Mouse (Mus musculus) thymus, postnatal 0 days (tissue): ENCODE data around the gene Gphb5. TPM values are rescaled to one million over a fixed set of nuclear protein-coding genes. Genes with fewer than 3 reads are reported as not detected.
A peak's percentile ranks its signal among the peaks of the same experiment; 100 is the strongest.
"Not testable (repeated sequence)": the region's sequence is repeated elsewhere in the genome, so short reads cannot be mapped to it uniquely, and the experiment has no call there.

ENCODE experiments used
- DNase-seq: peaks from one replicate; pipeline ENCODE4 v3.0.0-alpha.2; 2015; ENCODE audit warnings: low spot score
- polyA plus RNA-seq: library from polyadenylated mRNA; unstranded; fragments of >200 nt; fragmentation: Nextera tagmentation; extraction: Ambion mirVana; gene quantifications from 2 replicates; pipeline ENCODE4 v1.2.1, GENCODE M21; 2015

The Gphb5 gene
- 0.08 TPM in 2 replicates for polyA plus RNA-seq

DNA sequence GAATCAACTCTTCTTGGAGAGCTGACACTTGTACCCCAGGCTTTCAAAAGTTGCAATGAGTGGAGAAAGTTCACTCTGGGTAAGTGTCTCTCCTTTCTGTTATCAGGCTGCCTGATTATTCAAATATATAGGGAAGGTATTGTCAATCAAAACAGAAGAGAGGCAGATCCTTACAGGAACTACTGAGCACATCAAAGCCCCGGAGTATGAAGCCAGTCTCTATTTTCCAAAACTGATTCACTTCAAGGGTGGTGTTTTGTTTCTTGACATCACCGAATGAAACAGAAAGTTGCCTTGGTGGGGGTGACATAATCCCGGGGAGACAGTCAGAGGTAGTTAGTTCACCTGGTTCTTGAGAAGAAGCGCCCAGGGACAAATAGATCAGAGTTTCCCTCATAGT is at the start of gene Gphb5:
Gene Gphb5 (minus strand): TSS at position 101 of the 400 bp plus-strand sequence.
- DNase-seq, result no peak

DNA sequence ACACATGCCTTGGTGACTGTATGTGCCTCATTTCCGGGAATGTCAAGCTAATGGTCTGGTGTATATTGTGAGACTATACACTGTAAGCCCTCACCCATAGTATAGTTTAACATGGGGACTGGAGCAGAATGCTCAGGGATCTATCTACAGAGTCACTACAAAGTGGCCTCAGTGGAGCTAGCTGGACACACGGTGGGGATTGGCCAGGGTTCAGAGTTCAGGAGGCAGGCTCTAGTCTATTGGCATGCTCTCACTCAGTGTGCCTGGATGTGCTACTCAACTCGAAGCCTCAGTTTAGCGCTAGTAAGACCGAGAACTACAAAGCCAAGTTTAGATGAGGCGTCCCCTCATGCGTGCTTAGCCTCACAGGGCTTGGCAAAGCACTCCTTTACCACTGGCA is 49.6 kb upstream of the Gphb5 start:
- DNase-seq, result no peak

DNA sequence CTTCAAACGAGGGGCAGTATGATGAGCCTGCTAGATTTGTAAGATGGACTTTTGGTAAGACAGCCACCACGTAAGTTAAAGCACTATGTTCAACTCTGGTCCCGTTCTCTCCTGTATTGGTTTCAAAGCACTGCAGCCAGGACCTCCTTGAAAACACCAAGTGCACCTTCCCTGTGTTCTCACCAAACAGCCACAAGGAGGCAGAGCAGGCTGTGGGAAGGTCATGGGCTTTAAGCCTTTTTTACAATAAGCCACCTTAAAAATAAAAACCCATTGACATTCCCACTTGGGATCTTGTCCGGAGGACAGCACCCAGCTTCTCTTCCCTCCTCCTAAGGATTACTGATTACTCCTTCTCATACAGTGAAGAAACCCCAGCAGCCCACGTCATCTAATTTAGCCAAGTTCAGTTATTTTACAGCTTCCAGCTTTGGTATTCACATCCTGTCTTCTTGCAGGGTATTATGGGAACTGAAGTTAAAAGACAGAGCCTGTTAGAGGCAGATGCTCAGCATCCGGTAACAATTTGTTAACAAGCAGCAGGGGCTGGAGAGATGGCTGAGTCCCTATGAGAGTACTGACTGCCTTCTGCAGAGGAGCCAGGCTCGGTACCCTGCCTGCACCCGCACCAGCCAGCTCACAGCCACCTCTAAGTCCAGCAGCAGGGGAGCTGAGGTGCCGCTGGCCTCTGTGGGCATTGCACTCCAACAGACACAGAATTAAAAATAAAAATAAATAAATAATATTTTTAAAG is 47.6 kb upstream of the Gphb5 start:
- DNase-seq, result peak; percentile 17

DNA sequence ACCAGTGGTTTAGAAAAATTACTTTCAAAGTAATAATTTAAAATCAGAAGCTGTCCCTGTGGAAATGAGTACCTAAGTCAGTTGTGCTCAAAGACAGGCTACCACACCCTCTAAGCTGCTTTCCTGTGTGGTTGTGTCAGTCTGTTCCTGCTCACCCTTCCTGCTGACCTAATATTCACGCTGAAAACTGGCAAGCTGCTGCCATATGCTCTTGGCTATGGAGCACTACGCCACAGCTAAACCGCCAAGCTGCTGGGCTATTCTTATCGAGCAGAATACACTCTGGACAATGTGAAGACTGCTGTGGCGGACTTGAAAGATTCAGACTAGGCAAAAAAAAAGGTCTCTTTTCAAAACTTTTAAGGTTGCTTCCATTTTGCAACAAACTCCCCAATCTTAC is 44.0 kb upstream of the Gphb5 start:
- no peak for DNase-seq

DNA sequence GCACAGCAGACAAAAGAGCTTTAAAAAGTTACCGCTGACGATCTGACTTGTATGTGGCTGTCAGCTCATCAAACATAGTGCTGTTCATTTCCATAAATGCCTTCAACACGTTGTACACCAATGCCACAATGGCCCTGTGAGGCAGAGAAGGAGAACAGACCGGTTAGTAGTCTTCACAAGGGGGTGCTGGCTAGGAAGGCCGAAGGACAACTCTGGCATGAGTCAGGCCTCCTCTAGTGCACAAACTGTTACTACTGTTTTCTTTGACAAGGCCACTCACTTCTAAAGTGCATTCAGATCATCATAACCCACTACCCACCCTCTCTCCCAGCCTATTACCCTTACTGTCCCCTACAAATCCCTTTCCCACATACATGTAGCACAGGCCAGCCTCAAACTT is 43.1 kb upstream of the Gphb5 start:
- no peak for DNase-seq

DNA sequence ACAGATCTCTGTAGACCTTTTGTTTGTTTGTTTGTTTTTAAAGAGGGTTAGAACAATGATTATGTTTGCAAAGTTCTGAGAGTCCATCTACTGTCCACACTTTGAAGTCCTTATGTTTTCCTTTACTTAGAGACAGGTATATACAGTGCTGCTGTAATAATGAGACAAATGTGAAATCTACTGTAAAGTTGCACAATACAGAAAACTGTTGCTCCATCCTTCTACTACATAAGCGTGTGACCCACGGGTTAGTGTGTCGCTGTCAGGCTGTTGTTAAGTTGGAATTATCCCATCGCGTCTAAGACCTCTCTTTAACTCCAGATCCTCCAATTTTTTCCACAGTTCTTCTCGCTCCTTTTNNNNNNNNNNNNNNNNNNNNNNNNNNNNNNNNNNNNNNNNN is 36.9 kb upstream of the Gphb5 start:
- DNase-seq, result no peak

DNA sequence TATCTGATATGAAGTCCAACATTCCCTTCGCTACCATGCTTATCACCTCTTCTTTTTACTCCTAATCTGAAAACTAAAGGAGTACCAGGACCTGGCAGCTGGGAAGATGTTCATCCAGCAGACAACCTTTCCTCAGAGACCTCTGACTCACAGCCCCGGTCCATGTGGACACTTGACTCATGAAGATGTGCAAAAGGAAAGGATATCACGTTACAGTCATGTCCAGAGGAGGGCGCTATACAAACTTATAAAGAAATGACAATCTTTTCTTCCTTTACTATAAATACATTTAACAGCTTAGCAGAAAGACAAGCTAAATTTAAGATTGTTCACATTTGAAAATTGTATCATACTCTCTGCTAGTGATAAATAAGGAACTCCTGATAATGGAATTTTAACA is 36.4 kb upstream of the Gphb5 start:
- DNase-seq, result peak; percentile 30

DNA sequence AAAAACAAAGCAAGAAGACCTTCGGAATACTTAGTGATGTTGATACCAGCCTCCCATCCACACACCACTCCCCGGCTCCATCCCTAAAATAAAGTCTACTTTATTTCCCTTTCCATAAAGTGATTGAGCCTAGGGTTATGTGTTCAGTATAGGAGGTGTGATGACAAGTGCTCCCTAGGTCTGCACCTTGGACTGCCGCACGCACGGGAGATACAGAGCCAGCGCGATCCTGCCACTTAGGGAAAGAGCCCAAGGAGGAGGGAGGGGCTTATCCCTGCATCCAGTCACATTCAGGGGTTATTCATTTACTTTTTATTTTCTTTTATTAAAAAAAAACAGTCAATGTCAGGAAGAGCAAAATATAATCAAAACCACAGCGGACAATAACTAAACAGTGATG is 34.0 kb upstream of the Gphb5 start:
- DNase-seq, result no peak

DNA sequence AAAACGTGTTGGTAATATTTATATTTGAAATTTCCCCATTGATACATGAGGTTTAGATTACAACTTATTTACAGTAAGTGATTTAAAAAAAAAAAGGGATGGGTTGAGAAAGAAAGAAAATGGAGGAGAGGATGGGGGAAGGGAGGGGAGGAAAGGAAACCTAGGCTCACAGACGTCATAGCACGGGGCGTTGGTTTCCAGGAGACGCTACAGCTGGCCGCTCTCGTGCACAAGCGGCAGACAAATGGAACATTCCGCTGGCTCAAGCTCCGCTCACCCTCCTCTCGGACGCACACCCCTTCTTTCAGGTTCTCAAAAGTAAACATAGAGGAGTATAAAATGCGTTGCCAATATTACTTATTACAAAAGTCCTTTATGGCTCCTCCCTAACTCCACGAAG is 33.4 kb upstream of the Gphb5 start:
- DNase-seq, result peak; percentile 48

DNA sequence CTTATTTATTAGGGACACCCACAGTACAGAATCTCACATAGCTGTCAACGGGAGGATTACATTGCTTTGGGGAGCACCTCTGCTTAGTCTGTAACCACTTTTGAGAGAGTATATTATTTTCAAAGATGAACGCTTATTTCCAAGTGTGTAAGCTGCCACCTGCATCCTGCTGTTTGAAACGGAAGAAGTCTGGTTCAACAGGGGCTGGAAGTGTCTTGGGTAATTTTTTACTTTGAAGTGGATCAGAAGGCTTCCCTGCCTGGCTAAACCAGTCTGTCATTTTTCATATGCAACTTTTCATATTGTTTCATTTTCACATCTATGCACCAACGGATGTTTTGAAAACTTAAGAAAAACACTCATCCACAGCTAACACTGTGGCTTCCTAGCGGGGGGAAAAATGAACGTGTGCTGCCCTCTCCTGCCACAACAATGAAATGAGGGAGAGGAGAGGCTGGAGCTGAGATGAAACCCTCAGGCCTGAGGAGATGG is 32.9 kb upstream of the Gphb5 start:
- DNase-seq, result peak; percentile 78

DNA sequence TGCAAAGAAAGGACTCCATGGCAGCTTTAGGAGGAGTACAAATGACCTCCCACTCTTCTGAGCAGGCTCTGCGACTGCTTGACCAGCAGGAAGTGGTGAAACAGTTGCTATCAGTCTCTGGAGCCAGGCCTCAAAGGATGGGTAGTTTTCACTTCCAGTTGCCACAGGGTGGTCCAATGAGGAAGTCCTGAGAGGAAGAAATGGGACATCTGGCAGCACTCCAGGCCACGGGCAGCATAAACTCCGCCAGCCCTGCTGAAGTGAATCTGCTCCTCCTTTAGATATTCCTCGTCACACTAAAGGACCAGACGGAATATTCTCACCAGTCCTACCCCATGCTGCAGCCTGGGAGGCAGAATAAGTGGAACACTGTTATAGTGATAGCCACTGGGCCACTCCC is 32.3 kb upstream of the Gphb5 start:
- DNase-seq, result no peak

DNA sequence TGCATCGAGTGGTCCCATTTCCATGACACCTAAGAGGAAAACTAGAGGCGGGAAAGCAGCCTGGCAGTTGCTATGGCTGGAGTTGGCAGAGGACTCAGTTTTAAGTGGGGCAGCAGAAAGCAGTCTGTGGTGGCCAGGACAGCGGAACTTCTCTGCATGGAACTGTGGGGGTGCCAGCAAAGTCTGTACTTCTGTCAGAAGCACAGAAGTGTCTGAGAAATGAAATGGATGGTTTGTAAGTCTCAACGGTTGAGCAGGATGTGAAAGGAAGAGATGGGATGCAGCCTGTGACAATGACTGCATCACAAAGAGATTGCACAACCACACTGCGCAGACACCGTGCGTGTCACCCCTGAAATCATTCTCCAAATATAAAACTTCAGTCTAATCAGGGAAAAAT is 29.7 kb upstream of the Gphb5 start:
- no peak for DNase-seq

DNA sequence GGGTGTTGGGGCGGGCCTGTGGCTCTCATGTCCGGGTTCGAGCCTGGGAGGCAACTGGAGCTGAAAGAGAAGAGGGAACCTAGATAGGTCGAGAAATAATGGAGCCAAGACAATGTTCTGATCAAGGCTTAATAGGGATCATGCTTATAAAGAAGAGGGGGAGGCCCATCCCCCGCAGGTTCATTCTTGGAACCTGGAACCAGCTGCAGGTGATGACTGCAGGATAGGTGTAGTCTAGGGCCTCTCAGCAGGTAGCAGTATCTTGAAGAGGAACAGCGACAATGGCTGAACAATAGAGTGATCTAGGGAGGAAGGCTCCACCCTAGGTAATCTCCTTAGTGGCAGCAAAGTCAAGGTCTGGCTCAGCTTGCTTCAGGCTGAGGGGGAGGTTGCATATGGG is 15.8 kb upstream of the Gphb5 start:
- not testable (repeated sequence) for DNase-seq

DNA sequence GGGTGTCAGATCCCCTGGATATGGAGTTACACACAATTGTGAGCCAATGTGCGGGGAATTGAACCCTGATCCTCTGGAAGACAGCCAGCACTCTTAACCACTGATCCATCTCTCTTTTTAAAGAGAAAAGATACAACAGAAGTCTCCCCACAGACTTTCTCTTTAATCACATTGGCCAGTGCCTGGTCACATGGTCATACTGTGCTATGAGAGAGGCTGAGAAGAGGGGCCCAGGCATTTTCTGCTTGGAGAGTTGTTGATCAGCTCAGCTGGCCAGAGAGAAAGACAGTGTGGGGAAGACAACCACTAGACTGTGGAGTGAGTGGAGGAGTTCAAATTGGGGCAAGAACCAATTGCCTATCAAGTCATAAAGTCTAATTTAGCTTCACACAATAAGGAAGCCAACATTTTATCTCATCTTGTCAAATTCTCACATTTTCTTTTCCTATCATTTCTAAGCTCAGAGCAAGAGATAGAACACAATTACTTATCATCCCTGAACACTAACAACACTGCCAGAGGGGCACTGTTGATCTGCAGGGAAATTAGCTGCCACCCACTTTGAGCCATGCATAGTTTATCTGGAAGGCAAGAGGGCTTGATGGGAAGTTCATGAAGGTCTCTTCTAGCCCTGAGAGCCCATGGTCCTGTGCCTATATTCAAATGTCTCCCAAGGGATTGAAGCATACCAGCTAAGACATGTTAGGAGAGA is 13.3 kb upstream of the Gphb5 start:
- DNase-seq, result no peak

DNA sequence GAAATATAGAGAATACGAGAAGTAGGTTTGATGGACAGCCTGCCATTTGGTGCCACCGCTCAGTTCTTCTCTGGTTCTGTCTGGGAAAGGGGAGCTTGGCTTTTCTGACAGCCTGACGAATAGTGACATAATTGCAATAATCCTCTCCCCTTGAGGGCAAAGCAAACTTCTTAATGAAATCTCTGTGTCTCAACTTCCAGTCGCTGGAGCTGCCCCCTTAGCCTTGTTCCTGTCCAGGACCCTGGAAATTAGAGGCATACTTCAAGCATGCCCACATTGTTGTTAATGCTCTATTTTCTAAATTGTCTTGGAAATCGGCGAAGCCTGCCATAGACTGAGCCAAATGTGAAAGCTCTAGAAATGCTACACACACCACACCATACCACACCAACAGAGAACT is 12.1 kb upstream of the Gphb5 start:
- DNase-seq, result no peak

DNA sequence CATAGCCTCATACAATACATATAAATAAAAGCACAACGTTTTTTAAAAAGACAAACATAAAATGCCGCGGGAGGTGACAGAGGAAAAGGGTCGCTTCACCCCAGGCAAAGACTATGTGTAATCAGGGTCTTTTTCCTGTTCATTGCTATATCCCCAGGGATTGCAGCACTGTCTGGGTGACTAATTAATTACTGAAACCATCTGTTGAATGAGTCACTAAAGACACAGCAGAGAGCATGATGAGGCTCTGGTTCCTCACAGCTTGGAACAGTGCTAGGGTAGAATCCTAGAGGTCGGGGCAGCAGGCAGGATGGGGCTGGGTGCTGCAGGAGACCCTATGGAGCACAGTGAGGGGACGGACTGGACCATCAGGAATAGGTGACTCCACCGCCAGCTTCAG is 9.3 kb upstream of the Gphb5 start:
- DNase-seq, result no peak

DNA sequence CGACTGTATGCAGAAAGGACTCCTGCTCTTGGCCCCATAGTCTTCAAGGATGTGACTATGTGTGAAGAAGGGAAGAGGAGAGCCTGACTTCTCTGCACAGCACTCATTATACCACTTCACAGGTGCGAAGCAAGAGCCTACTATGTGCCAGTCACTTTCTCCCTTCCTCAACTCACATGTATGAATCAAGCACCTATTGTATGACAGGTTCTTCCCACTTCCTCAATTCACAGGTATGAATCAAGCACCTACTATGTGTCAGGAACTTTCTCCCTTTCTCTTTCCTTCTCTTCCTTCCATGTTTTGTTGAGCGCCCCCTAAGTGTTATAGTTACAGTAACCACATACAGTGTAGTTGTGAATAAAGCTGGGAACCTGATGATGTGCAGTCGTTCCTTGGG is 8.2 kb upstream of the Gphb5 start:
- no peak for DNase-seq

DNA sequence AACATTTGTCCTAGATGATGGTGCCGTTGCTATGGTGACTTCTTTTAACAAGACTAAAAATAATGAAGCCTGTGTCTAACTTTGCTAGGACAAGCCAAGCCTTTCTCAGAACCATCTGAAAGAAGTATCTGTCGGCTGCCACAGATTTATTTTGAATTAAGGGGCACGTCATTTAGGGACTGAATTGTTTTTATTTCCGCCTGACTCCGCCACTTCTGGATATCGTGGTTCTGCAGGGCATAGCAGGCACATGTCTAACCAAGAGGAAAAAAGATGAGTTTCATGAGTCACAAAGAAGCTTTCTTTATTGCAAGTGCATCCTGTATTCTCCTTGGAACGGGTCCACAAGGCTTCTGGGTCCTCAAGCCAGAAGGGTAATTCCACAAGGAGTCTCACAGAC is 7.8 kb upstream of the Gphb5 start:
- DNase-seq, result no peak

DNA sequence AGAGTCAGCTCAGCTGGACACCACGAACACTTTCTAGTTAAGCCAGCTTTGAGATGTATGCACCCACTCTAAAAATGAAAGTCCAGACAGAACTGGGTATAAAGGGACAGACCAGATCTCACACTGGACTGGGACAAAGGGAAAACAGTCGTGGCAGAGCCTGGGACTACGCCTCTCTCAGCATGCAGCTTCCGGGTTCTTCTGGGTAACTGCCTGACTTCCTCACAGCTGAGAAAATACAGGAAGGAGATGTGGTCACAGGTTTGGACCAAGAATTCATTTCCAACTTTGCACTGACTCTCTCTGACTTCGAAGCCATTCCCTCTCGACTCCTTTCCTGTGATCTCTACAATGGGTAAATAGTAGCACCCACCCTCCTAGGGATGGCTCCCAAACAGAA is 1.6 kb downstream of the Gphb5 start:
- no peak for DNase-seq

DNA sequence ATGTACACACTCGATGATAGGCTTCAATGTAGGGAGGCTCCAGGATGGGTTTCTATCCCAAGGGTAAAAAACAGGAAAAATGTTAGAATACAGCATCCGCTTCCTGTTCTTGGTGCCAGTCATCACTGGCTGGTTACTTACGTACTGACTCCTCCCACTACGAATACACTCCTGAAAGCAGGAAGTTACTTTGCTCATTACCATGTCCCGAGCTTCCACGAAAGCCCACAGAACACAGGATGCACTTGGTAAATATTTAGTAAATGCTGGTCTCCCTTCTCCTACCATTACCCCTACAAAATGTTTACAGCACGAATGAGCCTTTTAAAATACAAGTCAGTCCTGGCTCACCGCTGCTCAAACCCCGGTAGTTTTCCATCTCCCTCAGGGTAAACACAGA is 3.6 kb downstream of the Gphb5 start:
- DNase-seq, result peak; percentile 15

DNA sequence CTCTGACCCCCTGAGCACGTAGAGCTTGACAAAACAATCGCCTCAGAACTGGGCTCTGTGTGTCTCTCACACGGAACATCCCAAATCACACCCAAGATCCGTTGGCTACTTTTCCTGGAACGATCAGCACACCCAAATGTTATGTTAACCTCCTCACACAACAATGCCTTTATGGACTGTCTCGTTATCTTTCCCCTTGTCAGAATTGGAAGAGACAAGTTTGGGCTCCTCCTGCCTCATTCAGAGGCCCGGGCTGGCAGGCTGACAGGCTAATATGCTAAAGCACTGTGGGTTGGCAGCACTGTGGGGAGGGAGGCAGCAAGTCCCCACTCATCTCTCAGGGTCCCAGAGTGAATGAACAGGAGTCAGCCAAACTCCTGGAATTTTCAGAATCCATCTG is 19.5 kb downstream of the Gphb5 start:
- DNase-seq, result no peak

DNA sequence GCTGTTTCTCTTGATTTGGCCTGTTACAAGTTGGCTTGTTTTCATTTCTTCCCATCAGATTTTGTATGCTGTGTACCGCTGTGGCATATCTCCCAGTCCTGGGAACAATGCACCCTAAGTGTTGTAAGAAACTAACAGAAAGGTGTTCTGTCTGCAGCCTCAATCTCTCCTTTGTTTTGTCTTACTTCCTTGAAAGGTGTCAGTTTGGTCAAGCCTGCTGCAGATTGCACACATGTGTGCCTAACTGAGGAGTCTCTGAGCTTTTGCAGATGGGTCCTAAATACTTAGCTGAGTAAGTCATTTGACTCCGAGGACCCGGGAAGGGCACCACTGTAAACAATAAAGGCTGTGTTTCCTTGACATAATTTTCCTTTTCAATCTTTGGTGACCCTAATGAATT is 20.0 kb downstream of the Gphb5 start:
- no peak for DNase-seq
